Comparison of ENCODE assay signal across 24 mouse cellular contexts in the genomic region with DNA sequence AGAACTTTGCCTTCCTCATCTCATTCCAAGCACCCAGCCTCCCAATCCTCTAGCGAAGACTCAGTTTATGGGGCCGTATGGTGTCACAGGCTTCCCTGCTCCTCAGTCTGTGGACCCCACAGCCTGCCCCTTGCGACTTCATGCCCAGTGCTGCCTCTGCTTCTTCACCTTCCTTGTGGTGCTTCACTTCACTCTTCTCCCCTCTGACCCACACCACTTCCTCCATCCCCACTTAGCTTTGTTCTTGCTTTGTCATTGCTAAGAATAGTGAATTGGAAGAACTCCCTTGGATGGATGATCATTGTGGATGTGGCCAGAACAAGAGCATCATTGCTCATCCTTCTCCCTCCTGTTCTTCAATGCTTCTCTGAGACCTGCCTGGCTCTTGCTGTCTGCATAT.
"Had no signal": no experiment of that assay in that cellular context is flagged by ENCODE, and none has a peak within 500 bp of the region (broad histone marks: within the 10 kb centered on the region; RNA-seq: fewer than 3 reads in every experiment).

No protein-coding gene starts in this region.

- H3K36me3 ChIP-seq: midbrain, embryonic 15.5 days; neural tube, embryonic 12.5 days; neural tube, embryonic 15.5 days; stomach, embryonic 15.5 days had no signal

- H3K4me3 ChIP-seq: kidney, embryonic 15.5 days; left cerebral cortex, adult 2 months; limb, embryonic 12.5 days; liver, embryonic 12.5 days; liver, embryonic 15.5 days; midbrain, embryonic 12.5 days; midbrain, embryonic 15.5 days; neural tube, embryonic 12.5 days; neural tube, embryonic 15.5 days; stomach, embryonic 15.5 days had no signal

- H3K27ac ChIP-seq: kidney, embryonic 15.5 days; left cerebral cortex, adult 2 months; limb, embryonic 12.5 days; liver, embryonic 12.5 days; liver, embryonic 15.5 days; macrophage; midbrain, embryonic 12.5 days; midbrain, embryonic 15.5 days; neural tube, embryonic 12.5 days; neural tube, embryonic 15.5 days; stomach, embryonic 15.5 days had no signal

- H3K9me3 ChIP-seq: kidney, embryonic 15.5 days; limb, embryonic 12.5 days; liver, embryonic 12.5 days; liver, embryonic 15.5 days; midbrain, embryonic 12.5 days; midbrain, embryonic 15.5 days; neural tube, embryonic 12.5 days; neural tube, embryonic 15.5 days; stomach, embryonic 15.5 days had no signal

- H3K4me2 ChIP-seq: kidney, embryonic 15.5 days; limb, embryonic 12.5 days; liver, embryonic 12.5 days; liver, embryonic 15.5 days; midbrain, embryonic 12.5 days; midbrain, embryonic 15.5 days; neural tube, embryonic 12.5 days; neural tube, embryonic 15.5 days; stomach, embryonic 15.5 days had no signal

- H3K9ac ChIP-seq: kidney, embryonic 15.5 days; limb, embryonic 12.5 days; liver, embryonic 12.5 days; liver, embryonic 15.5 days; midbrain, embryonic 12.5 days; midbrain, embryonic 15.5 days; neural tube, embryonic 12.5 days; neural tube, embryonic 15.5 days; stomach, embryonic 15.5 days had no signal

- ATAC-seq: liver, embryonic 12.5 days; midbrain, embryonic 15.5 days had no signal

- DNase-seq: kidney, adult 11 months; kidney, adult 8-10 months; kidney, postnatal 10 days; kidney, postnatal 36 days; layer of hippocampus, postnatal 36 days; liver; lung, adult 2 months; right cerebral cortex, adult 18-20 months; right cerebral cortex, postnatal 14 days; spleen, adult 18-20 months; thymus, adult 2 months; thymus, postnatal 14 days; thymus, postnatal 4 days had no signal

- H3K27me3 ChIP-seq: kidney, embryonic 15.5 days; limb, embryonic 12.5 days; liver, embryonic 12.5 days; liver, embryonic 15.5 days; midbrain, embryonic 12.5 days; midbrain, embryonic 15.5 days; neural tube, embryonic 12.5 days; neural tube, embryonic 15.5 days; stomach, embryonic 15.5 days had no signal
